Mouse (Mus musculus) frontal cortex, postnatal 10 days (tissue): Measurements from ENCODE around the gene Treml2.
"Not testable (repeated sequence)": the region's sequence is repeated elsewhere in the genome, so short reads cannot be mapped to it uniquely, and the experiment has no call there.

ENCODE experiments used
- DNase-seq, 2 experiments: peaks; one replicate each; pipeline ENCODE4 v3.0.0; 2022; ENCODE audit warnings: low spot score in 2 of 2, mixed read lengths in 1 of 2

Treml2 gene

DNA sequence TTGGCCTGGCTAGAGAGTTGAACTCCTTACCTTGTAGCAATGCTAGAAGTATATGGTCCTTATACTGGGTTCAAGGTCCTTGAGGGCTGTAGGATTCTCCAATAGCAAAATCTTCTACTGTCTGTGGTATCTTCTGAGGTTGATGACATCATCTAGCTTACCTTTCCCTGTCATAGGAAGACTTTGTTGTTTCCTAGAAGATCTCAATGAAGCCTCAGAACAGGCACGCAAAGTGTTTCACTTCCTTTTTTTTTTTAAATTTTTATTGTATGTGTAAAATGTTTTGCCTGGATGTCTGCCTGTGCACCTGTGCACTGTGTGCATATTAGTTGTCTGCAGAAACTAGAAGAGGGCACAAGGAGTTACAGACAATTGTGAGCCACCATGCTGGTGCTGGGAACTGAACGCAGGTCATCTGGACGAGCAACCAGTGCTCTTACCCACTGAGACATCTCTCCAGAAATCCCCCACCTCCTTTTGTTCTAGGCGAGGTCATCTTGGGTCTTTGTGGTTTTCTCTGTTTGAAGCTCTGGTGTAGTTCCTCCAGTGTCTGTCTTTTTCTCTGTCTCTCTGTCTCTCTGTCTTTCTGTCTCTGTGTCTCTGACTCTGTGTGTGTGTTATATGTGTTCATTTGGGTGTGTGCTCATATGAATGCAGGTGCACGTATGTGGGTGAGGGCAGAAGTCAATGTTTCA, 5.7 kb upstream of the Treml2 start:
- DNase-seq, result no peak

DNA sequence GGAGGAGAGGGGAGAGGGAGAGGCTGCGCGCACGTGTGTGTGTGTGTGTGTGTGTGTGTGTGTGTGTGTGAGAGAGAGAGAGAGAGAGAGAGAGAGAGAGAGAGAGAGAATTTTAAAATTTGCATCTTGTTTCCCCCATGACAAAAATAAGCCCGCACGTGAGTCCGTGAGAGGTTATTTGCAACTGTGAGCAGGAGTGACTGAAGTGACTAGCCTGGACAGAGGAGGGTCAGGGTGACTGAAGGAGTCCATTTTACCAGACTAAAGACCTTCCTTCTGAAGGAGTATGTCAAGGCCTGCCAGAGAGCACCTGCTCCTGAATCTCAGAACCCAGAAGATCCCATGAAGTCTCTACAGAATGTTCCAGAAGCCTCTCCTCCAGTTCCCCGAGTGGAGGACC, 458 bp downstream of the Treml2 start:
- DNase-seq, result no peak

DNA sequence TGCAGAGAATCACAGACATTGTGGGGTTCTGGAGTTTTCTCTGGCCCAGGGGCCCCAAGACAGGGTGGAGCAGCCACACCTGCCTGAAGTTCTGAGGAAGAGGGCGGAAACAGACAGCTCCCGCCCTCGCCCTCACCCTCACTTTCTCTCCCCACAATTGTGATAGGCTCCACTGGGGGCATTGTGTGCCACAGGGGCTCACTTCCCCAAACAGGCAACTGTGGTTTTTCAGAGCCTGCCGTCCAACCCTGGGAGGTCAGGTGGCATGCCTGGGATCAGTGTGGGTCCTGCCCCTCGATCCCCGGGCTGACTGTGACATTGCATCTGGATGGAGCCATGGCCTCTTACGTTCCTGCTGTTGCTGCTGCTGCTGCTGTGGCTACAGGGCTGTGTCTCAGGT, 901 bp downstream of the Treml2 start:
- peak in 1 of 2 experiments; percentile 18 for DNase-seq

DNA sequence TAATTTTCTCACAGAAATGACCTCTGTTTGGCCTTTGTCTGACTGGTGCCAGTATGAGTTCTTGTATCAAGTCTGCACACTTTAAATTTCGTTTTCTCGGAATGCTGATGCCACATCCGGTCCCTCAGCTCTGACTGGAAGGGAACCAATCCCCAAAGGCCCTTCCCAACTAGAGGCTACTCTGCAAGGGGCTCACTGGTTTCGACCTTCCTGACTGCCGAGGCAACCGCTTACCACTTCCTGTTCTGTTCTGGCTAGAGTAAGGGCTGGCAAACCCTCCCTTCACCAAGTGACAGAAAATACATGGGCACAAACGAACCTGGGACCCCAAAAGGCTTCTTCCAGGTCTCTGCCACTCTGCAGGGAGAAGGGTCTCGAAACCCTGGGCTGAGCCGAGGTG, 1.6 kb downstream of the Treml2 start:
- no peak for DNase-seq

DNA sequence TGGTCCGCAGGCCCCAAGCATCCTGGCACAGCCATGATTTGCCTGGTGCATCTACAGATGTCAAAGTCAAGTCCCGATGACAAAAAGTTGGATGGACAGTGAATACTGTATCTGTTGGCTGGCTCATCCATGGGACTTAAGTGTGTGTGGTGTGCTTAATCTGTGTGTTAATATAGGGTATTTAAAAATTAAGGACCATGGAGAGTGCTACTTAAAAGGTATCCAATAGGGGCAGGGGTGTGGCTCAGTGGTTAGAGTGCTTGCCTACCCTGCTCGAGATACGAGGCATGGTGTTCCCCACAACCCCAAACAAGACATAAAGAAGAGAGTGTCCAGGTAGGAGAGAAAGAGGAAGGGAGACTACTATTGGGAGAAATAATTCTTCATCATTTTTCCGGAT, 2.5 kb downstream of the Treml2 start:
- DNase-seq, result no peak

DNA sequence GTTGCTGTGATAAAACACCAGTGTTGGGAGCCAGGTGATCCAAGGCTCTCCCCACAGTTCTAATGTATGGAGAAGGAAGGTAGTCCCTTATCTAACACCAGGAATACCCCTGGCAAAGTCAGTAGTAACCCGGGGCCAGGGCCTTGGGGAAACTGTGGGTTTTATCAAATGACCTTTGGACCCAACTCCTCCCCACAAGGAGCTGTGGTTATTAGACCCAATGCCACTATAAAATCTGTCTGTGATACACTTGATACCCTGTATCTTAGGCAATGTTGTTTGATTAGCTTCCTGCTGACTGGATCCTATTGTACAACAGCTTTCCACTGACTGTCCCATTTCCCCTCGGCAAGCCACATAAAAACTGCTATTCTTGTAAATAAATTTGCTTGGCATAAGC, 12.8 kb downstream of the Treml2 start:
- DNase-seq, result no peak

DNA sequence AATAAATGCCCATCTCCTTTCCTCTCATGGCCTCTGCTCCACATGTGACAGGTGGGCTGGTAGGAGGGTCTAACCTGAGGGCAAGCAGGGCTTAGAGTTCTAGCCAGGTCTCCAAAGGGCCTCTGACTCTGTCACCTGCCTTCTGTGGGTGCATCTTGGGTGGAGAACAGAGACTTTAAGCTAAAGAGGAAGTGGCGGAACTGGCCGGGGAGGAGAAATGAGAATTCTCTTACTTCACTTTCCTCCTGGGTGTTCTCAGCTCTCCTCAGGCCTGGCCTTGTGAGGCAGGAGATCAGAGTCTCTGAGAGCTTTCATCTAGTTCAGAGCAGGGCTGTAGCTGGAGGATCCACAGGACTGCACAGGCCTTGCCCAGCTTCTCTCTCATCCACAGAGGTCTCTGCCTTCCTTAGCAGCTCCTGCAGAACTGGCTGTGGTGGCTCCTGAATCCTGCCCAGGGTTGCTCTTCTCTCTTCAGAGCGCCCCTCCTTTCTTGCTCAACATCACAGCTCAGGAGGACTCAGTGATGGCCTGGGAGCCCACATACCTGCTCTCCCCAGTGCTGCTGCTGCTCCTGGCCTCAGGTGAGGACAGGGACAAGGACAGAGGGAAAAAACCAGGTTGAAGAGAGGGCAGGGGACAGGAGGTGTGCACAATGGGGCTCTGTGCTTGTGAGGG, 16.7 kb downstream of the Treml2 start, which contains the start of gene B430306N03Rik:
Gene B430306N03Rik (plus strand): TSS at position 237 of the 675 bp plus-strand sequence.
- DNase-seq, result not testable (repeated sequence)

DNA sequence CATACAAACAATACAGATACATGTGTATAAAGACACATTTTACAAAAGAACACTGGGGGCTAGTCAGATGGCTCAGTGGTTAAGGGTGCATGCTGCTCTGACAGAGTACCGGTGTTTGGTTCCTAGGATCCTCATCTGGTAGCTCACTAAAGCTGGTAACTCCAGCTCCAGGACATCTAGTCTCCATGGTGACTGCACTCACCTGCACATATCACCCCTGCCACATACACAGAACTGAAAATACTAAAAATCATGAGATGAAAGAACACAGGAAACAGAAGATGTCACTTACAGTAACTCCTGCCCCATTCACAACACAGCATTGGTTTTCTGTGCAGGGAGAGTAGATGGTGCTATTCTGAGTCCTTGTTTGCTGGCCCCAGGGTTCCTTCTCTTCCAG, 19.4 kb downstream of the Treml2 start:
- DNase-seq, result no peak

DNA sequence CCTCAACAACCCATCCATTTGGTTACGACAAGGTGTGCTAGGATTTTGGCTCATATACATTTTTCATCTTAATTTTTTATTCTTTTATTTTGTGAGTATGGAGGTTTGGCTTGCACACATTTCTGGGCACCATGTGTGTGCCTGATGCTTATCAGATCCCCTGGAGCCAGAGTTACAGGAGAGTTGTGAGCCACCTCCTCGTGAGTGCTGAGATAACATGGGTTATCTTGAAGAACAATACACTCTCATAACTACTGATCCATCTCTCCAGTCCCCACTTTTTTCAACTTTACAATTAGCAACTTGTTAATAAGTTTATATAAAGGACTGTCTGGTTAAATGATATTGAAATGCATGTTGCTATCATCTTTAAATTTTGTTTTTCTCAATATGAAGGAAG, 22.0 kb downstream of the Treml2 start:
- no peak for DNase-seq

DNA sequence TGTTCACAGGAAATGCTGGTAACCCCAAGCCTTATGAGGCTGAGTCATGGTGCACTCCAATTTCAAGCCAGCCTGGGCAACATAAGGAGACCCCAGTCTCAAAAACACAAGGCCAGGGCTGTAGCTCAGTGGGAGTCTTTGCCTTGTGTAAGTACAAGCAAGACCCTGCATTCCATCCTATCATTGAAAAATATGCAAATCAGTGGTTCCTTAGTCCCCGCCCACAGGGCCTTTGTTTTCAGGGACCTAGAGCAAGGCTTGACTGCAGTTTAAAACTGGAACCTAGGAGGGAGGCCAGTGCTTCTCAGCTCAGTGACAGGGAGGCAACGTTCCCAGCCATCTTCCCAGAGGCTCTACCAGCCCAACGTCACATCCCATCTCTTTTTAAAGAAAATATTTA, 23.9 kb downstream of the Treml2 start:
- no peak for DNase-seq

DNA sequence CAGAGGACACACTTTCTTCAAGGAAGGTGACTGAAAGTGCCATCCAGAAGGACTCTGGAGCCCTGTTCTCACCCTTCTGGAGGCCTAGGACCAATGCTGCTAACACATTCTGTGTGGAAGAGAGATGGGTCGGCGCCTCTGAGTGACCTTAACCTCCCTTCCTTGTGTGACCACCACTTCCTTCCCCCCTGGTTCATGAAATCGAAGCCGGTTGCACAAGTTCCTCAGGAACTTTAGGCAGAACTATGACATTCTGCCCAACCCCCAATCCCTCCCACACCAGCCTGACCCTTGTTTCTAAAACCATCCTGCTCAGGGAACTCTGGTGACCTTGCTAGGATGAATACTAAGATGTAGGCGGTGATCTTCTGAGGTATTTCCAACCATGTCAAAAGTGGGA, 25.0 kb downstream of the Treml2 start:
- no peak for DNase-seq

DNA sequence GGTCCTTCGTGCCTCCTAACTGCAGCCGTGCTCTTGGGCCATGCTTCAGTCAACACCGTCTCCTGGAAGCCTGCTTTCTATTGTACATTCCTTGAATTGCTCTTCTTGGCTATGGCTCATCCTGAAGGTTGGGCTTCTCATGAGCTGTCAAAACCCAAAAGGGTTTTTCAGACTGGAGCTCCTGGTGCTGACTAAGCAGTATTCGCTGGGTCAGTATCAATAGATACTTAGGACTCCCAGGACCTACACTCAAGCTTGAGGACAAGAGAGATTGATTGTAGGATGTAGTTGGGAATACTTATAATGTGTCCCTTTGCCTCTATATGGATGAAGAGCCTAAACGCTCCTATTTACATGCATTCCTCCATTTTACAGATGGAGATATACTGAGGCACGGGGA, 25.8 kb downstream of the Treml2 start:
- no peak for DNase-seq

DNA sequence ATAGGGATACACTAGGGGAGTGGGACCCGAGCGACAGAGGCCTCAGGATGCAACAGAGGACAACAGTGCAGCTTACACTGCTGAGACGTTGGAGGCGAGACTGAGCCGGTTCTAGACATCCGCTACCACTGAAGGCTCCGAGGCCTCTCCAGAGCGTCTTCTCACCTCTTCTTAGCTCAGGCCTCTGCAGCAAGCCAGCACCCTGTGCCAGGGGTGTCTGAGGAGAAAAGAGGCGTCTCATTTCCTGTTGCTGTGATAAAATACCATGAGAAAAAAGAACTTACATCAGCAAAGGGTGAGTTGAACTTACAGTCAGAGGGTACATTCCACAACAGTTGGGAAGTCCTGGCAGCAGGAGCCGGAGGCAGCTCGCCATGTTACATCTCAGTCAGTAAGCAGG, 26.3 kb downstream of the Treml2 start:
- no peak for DNase-seq

DNA sequence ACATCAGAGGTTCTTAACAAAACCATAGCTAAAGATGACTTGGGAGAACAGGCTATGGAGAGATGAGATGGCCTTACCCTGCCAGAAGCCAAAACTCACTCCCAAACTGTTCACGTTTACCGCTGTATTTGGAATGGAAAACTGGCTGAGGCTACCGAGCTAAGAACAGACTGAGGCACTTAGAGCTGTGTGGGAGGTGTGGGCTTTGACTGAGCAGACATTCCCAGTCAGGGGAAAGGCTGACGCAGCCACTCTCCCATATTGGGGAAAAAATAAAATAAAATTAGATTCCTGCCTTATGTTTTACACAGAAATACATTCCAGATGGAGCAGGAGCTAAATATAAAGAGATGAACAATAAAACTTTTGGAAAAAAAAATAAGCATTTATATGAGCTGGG, 27.4 kb downstream of the Treml2 start:
- DNase-seq, result peak; percentile 46 to 60

DNA sequence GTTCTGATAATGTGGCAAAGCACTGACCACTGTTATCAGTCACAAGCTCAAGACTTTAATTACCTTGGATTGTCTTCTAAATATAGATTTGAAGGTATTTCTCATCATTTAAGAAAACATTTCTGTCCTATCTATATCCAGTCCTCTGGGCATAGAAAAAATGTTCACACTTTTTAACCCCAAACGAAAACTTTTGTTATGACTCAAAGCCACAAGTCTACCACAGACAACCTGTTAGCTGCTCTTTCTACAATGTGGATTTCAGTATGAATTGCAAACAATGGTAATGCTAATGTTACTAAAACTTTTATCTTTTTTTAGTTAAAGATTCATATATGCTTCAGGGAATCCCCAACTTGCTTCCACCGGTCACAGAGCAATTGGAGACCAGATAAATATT, 33.2 kb downstream of the Treml2 start:
- DNase-seq, result no peak

DNA sequence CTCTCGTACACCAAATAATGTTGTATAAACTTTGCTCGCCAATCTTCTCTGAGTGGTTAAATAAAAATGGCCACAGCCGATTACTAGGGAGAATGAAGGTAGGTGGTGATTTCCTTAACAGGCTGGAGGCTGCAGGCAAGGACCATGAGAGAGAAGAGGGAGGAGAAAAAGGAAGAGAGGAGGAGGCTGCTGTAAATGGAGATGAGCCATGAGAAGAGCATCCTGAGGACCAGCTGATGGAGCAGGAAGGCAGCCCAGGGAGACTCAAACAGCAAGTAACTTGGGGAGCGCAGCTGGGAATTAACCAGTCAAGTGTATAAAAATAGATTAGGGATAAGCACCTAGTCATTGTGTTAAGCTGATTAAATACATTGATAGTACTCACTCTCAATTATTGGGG, 34.9 kb downstream of the Treml2 start:
- DNase-seq, result no peak

DNA sequence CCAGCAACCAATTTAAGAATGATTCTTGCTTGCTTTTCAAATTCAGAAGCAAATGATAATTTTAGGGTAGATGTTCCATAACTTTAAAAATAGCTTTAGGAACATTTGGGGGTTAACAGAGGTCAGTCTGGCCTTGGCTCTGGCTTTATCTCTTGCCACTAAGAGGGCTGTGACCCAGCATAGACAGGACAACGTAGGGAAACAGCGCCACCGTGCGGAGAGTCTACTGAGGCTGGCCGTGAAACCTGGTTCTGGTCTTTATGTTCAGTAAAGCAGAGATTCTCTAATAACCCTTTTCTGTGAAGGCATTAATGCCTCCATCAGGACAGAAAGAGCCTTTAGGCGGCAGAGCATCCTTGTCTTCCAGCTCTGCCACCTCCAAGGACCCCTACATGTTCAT, 37.6 kb downstream of the Treml2 start:
- DNase-seq, result peak; percentile 40 to 78

DNA sequence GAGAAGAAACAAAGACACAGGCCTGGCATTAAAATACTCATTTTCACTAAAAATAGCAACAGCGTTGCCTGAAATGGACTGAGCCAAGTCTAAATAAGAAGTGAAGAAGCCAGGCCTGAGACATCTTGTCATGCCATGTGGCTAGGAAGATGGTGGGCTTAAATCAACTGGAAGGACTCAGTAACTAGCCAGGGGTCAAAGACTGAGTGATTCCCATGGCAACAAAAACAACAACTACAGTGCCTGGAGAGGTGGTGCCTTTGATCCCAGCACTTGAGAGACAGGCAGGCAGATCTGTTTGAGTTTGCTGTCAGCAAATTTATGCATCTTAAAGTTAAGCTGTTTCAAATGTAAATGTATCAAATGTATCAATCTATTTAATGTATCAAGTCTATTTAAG, 41.0 kb downstream of the Treml2 start:
- no peak for DNase-seq

DNA sequence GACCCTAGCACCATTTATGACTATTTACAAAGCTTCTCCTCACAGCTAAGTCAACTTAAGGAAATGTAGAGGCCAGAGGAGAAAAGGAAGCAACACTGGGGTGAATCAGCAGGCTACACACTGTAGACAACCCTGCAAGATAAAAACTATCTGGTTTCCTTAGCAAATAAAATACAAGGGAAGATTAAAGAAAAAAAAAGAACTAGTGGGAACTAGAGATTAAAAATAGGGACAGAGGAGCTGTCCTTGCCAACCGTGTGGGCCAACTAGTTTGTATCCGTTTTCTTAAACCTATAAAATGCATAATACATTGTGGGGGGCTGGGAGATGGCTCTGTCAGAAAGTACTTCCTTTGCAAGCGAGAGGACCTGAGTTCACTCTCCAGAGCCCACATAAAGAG, 42.6 kb downstream of the Treml2 start:
- no peak for DNase-seq

DNA sequence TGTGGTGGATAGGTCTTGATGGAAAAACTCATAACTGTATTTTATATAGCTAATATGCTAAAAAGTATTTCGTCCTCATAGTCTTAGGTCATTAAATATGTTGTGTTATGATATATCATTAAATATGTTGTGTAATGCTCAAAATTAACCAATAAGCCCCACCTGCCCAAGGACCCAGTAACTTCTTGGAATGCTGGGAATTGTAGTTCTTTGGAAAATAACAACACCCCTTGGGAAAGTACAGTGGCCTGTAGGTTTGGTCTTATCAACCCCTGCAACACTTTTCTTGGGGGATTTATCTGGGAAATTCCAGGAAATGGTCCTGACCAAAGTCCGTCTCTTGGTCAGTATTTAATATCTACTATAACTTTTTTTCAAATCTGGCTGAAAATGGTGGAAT, 43.8 kb downstream of the Treml2 start:
- no peak for DNase-seq

DNA sequence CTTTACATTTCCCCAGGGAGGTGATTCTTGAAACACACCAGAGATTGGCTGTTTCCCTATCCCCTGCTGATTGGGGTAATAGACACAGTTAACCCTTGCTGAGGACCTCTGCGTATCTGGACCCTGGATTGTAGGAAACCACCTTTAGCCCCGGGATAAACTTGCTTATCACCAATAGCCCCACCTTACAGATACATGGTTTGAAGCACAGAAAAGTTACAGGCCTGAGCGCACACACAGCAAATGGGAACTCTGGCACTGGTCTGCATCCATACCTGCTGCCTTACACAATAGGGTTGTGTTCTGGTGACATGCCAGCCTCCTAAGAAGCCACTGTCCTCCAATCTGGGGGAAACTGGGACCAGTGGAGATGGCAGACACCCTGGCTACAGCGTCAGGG, 46.5 kb downstream of the Treml2 start:
- DNase-seq, result no peak

DNA sequence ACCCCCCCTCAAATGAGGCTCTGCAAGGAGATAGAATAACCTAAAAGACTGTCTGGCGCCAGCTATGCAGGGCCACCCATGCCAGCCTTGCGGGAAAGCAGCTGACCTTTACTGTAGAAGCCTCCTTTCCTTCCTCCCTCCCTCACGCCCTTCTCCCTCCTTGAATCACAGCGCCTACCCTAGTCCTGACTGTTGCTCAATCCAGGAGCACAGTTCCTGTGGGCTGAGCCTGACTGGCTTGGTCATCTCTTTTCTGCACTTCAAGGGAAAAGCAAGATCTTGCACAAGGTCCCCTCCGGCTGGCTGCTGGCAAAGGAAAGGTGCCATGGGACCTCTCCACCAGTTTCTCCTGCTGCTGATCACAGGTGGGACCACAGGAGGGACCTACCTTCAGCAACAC, 46.9 kb downstream of the Treml2 start, which contains the start of gene Trem2:
Gene Trem2 (plus strand): TSS at position 171 of the 400 bp plus-strand sequence.
- no peak for DNase-seq

DNA sequence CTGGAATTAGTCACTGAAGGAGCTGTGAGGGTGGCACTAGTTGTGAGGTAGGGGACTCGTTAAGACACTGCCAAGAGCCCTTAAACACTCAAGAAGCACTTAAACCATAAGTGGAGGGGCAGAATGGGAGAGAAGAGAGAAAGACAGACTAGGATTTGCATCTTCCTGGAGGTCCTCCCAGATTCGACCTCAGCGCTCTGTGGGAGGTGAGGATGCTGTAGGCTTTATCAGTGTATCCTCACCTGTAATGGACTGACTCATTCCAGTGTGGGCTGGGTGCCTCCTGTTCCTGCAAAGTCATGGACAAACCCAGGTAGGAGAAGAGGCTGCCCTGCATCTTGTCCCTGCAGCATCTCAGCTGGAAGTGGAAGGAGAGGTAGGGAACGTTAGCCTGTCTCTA, 47.5 kb downstream of the Treml2 start:
- no peak for DNase-seq

DNA sequence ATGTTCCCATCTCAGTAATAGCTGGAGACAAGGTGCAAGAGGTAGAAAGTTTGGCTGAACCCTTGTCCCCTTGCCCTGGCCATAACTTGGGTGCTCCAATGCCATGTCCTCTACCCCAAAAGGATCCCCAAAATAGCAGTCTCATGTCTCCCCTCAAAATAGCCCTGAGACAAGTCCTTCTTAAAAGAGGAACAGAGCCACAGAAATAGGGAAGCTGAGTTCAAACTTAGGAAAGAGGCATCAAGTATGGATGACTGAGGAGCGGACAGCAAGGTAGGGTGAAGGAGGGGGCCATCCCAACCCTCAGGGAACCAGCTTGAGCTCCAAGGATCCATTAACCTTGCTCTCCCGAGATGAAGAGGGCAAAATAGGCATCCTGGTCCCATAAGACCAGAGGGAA, 48.0 kb downstream of the Treml2 start:
- DNase-seq, result no peak
